Mouse (Mus musculus): ENCODE measurements around the gene Tmem256. TPM values are rescaled to one million over a fixed set of nuclear protein-coding genes. Genes with fewer than 3 reads are reported as not detected.
"Not testable (repeated sequence)": the region's sequence is repeated elsewhere in the genome, so short reads cannot be mapped to it uniquely, and the experiment has no call there.

The Tmem256 gene
- total RNA-seq, 2 experiments from 2014 or later: 140 to 155 TPM

DNA sequence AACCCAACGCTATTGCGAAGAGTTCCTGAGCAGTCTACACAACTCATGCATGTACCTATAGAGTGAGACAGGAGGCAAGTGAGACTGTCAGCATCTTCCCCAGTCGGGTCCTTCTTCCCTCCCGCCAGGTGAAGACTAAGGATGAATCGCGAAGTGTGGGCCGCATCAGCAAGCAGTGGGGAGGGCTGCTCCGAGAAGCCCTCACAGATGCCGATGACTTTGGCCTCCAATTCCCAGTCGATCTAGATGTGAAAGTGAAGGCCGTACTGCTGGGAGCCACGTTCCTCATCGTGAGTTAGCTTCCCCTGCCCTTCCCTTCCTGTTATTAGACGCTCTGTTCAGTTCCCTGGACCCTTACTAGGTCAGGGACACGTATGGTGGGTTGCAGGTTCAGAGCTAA, 11.6 kb downstream of the Tmem256 start:
- DNase-seq: no peak
- intact Hi-C loops (cut with DNase I): loop anchor here (5.0 kb wide), 1 partner anchor 902 kb away; no protein-coding TSS in a partner anchor

DNA sequence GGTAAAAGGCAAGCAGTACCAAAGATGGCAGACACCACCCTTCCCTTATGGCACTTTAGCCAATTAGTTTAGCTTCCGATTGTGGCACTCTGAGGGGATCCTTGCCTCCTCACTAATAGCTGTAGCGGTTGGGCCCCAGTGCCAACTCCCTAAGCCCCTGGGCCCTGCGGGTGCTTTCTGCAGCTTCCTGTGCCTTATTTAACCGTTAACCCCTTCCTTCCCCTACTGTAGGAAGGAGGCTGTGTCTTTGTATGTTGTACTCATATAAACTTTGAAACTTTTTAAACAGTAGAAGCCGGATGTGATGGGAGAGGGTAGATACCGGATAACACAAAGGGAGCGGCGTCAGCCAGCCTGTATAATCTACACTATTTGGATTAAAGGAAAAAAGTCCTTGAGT, 12.4 kb downstream of the Tmem256 start:
- intact Hi-C loops (cut with DNase I): loop anchor here (5.0 kb wide), 1 partner anchor 902 kb away; no protein-coding TSS in a partner anchor
- DNase-seq: no peak

DNA sequence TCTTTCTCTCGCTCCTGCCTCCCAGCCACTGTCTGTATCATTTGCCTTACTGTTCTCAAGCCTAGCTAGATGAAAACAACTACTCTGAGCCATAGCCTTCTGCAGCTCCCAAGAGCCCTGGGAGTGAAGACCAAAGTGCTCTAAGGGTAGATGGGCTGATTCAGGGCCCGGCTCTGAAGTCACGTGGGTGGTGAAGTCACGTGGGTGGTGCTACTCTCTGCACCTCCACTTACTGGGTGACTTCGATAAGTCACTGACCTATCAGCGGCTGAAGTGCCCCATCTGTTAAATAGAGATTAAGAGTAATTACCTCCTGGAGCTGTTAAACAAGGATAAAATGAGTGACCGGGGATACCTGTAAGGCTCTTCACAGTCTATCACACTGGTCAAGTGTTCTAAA, 15.7 kb downstream of the Tmem256 start:
- DNase-seq: no peak
- intact Hi-C loops (cut with DNase I): loop anchor here (5.0 kb wide), 1 partner anchor 898 kb away; no protein-coding TSS in a partner anchor

DNA sequence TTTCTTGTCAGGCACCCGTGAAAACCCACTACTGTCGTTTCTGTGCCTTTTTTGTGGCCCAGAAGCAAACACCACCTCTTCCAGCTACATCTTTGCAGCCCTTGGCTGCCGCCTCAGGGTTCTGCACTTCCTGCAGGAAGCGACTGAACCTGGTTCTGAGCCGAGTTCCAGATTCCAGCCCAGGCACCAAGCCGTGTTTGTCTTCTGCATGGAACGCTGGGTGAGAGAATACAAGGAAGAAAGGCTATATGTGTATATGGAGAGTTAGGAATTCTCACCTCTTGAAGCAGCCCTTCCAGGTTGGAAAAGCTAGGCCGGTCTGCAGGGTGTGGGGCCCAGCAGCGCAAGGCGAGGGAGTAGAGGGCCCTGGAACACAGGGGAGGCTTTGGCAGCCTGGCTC, 16.4 kb downstream of the Tmem256 start:
- DNase-seq: no peak
- intact Hi-C loops (cut with DNase I): loop anchor here (5.0 kb wide), 1 partner anchor 898 kb away; no protein-coding TSS in a partner anchor

DNA sequence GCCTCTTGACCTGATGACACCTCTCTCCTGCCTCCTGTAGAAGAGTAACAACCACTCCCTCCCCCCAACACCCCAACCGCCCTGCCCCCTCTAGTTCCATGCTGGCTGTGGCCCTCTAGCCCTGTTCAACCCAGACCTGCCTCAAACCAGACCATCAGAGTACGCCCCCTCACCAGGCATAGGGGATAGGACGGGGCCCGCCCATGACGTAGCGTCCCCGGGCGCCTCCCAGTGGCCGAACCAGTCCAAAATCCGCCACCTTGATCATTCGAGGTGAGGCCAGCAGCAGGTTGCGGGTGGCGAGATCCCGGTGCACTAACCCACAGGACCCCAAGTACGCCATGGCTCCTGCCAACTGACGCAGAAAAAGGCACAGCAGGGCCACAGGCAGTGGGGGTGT, 17.0 kb downstream of the Tmem256 start:
- DNase-seq: peak; percentile 63
- intact Hi-C loops (cut with DNase I): no loop called here

DNA sequence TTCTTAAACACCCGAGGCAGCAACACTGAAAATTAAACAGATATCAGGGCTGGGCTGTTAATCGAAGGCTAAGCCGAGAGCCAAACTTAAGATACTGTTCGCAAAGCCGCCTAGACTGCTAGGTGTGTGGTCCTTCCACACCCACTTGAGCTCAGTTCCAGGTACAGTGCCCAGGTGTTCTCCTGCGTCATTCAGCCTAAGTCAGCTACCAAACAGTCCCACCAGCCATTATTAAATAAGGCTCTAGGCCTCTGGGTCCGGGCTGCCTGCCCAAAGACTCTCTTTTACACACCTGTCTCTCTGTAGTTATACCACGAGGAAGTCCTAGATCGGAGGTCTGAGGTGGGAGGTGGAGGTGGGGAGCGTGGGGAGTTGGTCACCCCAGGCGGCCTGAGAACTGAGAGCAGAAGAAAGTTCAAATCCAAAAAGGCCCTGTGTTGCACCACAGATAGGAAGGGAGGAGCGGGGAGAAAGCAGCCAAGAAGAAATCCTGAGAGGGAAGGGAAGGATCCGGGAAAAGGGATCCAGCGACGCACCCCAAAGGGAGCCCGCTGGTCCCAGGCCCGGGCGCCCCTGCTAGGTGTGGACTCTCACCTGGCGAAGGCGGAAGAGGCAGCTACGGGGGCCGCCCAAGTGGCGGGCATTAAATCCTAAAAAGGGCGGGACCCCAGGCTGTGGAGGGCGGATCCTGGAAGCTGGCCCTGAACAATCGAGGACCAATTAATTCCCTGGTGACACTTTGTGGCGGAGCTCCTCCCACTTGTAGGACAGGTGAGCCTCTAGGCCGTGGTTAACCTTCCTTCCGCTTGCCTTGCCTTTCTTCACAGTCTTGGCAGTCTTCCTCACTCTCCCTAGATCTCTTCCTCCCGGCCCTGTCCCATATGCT, 20.0 kb downstream of the Tmem256 start, which contains the start of gene Tnk1:
TSS of gene Tnk1 (minus strand) at position 618 of the 886 bp plus-strand sequence.
- intact Hi-C loops (cut with DNase I): no loop called here
- no peak for DNase-seq

DNA sequence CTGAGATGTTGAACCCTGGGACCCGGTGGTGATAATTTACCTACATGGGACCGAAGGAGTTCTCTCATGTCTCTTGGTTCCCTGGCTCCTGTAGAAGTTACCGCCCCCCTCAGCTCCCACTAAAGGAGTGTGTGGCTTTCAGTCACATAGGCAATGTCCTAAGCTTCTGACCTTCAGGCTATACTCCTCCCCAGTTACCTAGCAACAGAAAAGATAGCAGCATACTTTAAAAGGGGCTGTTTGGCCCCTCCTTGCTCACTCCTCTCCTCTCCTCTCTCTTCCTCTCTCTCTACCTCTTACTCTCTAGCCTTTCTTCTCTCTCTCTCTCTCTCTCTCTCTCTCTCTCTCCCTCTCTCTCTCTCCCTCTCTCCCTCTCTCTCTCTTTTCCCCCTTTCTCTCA, 25.4 kb downstream of the Tmem256 start:
- intact Hi-C loops (cut with DNase I); DNase-seq: not testable (repeated sequence)

DNA sequence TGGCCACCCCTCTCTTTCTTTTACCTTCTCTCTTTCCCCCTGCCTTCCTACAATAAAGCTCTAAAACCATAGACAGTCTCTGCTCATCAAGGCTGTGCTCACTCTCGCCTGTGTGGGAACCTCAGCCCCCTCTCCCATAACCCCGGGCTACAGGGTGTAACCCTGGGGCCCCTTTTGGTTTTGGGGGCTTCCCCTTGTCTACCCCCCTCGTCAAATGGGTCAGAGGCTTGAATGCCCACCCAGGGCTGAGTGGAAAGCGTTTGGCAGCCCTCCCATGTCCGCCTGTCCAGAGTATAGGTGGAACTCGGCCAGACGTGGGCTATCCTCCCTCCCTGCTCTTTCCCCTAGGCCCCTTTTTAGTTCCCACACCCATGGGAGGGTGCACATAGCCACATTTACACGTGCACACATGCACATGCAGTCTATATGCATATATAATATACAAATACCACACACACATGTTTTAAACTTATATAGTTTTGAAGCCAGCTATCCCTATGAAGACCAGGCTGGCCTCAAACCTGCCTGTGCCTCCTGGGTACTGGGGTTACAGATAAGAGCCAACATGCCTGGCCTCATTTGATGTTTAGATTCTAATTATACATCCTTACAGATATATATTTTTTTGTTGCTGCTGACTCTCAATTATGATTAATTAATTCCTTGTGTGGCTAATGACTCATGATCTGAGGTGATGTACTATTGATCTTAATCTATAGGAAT, 26.0 kb downstream of the Tmem256 start:
- intact Hi-C loops (cut with DNase I): no loop called here
- no peak for DNase-seq

DNA sequence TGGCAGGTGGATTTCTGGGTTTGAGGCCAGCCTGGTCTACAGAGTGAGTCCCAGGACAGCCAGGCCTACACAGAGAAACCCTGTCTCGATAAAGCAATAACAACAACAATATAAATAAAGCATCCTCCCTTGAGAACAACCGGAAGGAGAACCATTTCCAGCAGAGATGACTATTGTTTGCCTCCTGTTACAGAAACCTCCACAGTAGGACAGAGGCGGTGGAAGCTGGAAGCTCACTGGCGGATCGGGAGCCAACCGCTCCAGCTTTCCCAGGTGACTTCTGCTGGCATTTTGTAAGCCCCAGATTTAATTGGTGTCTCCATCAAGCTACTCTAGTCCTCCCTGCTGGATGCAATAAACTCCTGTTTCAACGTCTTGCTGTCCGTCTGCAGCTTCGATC, 27.2 kb downstream of the Tmem256 start:
- intact Hi-C loops (cut with DNase I): no loop called here
- no peak for DNase-seq

DNA sequence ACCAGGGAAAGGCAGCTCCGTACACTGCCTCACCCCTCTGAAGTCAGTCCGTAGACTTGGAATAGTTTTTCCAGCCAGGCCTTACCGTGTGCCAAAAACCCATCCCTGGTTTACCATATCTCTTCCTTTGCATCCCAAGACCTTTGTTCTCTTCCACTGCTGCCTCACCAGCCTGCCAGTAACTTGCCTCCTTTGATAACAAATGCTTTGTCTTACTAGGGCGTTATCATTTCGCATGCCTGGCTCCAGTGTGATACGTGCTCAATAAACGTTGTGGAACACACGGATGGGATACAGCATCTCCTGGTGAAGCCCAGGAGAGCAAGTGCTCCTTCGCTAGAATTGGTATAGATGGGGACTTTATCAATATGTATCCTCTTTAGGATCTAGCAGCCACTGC, 29.0 kb downstream of the Tmem256 start:
- no peak for DNase-seq
- intact Hi-C loops (cut with DNase I): no loop called here

DNA sequence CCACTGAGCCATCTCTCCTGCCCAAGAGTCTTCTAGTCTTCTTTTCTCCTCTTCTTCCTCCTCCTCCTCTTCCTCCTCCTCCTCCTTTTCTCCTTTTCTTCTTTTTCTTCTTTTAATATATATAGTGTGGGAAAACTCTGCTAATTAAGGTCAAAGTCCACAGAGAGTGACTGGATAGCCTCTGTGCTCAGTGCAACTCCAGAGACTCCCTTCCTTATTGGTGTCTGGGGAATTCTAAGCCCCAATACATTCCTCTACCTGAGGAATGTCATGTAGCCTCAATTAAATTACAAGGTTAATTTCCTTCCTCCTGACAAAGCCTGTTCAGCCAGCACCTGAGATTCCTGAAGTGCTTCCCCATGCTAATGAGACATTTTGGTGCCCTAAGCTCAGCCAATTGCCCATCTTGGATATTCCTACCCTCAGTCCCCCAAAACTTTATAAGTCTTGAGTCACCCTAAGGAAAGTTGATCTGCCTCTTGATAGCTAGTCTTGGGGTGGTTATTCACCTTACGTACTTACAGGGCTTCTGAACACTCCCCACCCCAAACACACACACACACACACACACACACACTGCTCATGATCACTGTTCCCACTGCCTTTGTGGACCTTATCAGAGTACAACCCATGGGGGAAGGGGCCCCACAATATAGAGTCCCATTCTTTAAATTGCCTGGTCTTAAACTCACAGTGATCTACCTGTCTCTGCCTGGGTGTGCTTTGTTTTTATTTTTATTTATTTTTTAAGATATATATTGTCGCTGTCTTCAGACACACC, 32.2 kb downstream of the Tmem256 start:
- DNase-seq: no peak
- intact Hi-C loops (cut with DNase I): no loop called here

DNA sequence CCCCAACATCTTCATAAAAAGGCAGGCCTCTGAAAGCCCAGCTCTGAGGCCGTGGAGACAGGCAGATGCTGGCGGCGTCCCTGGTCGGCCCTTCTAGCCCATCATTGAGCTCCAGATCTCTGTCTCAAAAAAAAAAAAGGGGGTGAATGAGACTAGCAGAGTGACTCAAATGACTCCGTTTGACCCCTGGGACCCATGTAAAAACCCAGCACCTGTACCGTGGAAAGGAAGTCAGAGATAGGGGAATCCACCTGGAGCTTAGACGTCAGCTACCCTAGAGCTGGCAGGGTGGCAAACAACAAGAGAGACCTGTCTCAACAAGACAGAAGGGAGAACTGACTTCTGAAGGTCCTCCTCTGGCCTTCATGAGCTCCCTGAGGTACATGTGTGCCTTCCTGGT, 33.5 kb downstream of the Tmem256 start:
- no peak for DNase-seq
- intact Hi-C loops (cut with DNase I): no loop called here

DNA sequence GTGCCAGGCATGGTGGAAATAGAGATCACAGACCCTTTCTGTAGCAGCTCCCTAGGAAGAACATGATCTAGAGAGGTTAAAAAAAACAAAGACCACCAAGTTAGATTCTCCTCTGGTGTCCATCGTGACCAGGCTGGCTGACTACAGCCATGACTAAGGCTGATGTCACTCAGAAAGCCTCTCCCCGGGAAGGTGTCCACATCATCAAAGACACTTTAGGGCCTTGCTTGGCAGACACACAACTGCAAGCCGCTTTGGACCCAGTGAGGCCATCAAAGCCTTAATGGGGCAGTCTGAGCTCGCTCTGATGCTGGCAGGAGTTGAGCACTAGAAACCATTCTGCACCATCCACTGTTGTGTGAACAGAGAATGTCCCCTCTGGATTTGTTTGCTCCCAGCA, 34.1 kb downstream of the Tmem256 start:
- intact Hi-C loops (cut with DNase I): no loop called here
- no peak for DNase-seq

DNA sequence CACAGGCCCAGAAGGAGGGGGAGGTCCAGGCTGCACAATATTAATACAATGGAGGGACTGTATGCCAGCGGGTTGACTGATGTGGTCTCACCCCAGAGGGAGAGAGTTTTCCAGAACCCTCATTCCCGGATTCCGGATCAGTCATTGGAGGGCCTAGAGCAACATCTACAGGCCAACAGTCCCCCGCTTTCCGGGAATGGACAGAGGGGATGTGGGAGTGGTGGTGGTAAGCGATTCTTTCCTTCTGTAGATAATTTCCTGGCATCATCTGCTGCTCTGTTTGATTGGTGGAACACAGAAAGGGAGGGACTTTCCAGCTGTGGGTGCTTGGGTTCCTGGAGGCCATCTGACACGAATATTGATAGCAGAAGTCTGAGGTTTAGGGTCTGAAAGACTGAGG, 37.9 kb downstream of the Tmem256 start:
- DNase-seq: no peak
- intact Hi-C loops (cut with DNase I): no loop called here

DNA sequence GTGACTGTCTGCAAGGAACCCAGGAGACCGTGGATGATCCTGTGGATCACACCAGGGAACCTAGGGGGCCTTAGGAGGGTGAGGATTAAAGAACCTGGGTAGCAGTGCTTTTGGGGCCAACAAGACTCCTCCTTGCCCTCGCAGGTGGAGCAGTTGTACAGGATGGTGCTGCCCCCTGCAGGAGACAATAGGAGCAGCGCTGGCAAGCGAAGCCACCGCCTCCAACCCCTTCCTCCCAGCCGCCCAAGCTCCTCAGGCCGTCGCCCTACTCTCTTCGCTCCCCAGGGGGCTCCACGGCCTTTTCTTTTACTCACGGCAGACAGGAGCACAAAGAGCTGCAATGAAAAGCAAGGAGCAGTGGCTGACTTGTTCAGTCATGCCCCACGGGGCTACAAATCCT, 38.6 kb downstream of the Tmem256 start:
- peak; percentile 86 for DNase-seq
- intact Hi-C loops (cut with DNase I): no loop called here

DNA sequence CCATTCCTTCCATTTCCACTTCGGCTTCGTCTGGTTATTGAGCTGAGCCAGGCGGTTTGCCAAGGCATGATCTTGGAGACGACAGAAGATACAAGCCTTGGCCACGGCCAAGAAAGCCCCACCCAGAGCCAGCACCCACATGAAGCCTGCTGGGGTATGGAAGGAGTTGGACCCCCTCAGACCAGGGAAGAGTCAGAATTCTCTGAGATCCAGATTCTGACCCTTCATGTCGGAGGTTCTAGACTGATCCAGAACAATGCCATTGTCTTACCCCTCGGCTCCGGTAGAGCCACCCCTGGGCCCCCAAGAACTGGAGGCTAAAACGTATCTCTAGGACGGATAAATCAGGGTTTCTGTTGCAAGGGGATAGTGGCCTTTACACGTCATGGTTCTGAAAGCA, 39.6 kb downstream of the Tmem256 start, which contains the start of gene Tmem95:
TSS of gene Tmem95 (minus strand) at position 141 of the 400 bp plus-strand sequence.
- intact Hi-C loops (cut with DNase I): no loop called here
- DNase-seq: no peak

DNA sequence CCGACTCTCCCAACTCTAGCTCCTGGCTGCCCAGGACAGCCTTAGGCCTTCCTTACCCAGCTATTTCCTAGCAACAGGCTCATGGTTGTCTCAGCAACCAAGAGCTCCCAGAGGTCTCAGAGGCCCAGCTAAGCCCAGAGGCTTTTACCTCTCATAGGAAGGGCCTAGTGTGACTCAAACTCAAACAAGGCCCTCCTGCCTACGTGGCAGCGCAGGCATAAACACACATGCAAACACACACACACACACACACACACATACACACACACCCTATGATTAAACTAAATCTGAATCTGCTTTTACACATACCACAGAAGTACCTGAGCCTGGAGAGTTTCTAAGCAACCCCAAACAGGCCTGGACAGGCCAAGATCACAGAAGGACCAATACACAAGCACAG, 40.1 kb downstream of the Tmem256 start:
- intact Hi-C loops (cut with DNase I): no loop called here
- DNase-seq: no peak

DNA sequence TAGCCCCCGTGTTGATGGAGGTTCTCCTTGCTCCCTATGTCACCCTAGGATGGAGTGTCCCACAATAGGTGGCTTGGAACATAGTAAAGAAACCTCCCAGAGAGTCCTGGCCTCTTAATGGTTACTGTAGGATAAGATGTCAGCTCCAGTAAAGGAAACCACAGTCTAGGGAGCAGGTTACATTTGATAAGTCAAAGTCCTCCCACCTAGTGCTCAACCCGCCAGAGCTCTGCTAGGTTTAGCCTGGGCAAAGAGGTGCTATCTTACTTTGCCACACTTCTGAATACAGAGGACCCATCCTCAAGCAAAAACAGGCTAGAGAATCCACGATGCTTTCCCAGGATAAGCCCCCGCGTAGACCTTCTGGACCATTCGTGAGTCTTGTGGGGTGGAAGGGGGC, 40.6 kb downstream of the Tmem256 start:
- DNase-seq: no peak
- intact Hi-C loops (cut with DNase I): no loop called here

DNA sequence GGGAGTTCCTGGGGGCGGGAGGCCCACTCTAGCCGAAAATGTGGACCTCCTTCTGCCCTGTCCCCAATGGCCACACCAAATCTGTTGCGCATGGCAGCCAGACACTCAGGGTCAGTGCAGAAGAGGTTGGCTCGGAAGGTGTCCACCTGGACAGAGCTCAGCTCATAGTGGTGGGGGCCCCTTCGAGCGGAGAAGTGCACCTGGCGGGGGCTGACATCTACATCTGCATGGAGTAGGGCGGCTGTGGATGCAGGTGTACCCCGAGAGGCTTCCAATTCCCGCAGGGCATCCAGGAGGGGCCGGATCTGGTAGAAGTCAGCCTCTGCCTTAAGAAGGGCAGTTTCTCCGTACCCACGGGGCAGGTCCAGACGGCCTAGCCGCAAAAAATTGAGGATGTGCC, 41.4 kb downstream of the Tmem256 start:
- intact Hi-C loops (cut with DNase I): no loop called here

DNA sequence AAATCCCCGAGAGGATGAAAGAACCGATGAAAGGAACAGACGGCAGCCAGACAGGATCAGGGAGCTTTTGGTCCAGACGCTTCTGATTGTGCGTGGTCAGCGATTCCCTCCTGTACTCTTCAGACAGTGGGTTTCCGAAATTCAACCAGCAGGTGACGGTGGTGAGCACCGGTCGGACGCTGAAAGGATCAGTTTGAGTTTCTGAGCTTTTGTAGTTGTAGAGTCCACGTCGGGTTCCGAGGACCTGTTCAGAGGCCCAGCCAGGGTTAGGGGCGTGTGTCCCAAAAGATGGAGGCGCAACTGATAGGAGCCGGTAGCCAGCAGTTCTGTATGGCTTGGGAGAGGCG, 42.2 kb downstream of the Tmem256 start:
- DNase-seq: peak; percentile 60
- intact Hi-C loops (cut with DNase I): no loop called here

More for the DNA sequence above, 41.4 kb downstream of the Tmem256 start:
- no peak for DNase-seq

Measured in left cerebral cortex, postnatal 4 days (tissue).